Mouse (Mus musculus): ENCODE results near the gene Shank3.

Shank3 gene

GRCm38 (mm10) chr15:89498961-89499688, at the start of gene Shank3:
Gene Shank3 (plus strand): TSS chr15:89499623.
- peak; percentile 54 for DNase-seq (ENCODE audit: extremely low spot score)

DNA sequence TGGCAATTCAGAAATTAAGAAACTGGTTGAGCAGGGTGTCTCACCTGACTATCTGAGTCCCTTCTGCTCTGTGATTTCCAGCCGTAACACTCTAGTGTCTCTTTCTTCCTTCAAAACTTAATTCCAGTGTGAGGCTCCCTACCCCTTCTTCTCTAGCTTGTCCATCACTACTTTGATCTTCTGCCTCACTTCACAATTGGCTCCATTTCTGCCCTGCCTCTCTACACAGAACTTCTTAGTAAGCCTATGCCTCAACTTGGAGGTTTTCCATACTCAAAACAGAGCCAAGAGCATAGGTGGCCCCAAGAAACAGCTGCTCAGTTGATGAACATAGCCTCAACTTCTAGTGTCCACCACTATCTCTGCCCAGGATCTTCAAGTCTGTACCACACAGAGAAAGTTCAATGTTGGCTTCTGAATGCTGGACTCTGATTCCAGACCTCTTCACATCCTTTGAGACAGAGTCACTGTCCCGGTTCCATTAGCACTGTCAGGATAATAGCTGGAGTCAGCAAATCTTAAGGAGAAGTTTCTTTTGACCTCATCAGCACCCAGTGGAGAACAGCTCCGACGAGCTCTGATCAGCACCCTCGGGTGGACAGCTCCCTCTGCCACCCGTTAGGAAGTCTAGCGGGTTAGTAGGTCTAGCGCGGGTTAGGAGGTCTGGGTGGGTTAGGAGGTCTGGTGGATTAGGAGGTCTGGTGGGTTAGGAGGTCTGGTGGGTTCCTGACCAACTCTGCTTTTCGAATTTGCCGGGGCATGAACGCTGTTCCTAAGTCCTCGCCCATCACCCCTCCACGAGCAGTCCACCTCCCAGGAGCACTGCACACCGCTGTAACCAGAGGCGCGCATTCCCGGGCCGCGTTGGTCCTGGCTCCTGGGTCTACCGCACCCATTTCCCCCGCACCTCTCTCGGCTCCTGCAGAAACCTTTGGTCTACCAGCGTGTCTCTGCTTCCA, 46.2 kb upstream of the Shank3 start:
- peak; percentile 69 for DNase-seq (ENCODE audit: extremely low spot score)

DNA sequence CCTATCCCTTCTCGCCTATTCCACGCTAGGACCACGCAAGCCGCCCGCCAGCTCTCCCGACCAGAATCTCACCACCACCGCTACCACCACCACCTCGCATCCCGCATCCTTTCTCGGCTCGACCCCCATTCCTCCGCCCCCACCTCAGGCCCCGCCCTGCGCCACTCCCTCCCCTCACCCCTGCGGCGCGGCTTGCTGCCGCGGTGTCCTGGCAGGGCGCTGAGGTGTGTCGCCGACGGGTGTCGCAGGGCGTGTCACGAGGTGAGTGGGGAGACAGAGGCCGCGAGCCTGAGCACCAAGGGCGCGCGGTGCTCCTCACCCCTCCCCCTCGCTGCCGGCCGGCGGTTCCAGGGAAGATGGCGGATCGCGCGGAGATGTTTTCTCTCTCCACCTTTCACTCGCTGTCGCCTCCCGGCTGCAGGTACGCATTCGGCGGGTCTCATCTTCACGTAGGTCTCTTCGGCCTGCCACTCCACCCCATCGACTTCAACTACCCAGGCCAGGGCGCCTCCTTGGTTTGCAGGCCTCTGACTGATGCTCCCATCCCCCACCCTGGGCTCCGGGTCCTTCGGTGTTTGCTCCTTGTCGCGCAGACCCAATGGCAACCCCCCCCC, 45.5 kb upstream of the Shank3 start, which contains the start of gene Mapk8ip2:
Gene Mapk8ip2 (plus strand): TSS at position 49 of the 614 bp plus-strand sequence.
- peak; percentile 48 for DNase-seq (ENCODE audit: extremely low spot score)

- DNase-seq (ENCODE audit: extremely low spot score) = no peak
Observed at GRCm38 (mm10) chr15:89454857-89455256, 44.6 kb upstream of the Shank3 start.

GRCm38 (mm10) chr15:89455642-89456041, 43.8 kb upstream of the Shank3 start:
- DNase-seq (ENCODE audit: extremely low spot score) = no peak

DNA sequence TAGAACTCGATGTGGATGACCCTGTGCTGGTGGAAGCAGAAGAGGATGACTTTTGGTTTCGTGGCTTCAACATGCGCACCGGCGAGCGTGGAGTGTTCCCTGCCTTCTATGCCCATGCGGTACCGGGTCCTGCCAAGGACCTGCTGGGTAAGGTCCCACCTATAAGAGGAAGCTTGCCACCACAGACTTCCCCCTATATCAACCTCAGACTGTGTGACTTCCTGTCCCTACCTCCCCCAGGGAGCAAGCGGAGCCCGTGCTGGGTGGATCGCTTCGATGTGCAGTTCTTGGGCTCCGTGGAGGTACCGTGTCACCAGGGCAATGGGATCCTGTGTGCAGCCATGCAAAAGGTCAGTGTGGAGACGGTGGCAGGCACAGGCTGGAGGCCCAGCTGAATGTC, 40.5 kb upstream of the Shank3 start:
- no peak for DNase-seq (ENCODE audit: extremely low spot score)

- DNase-seq (ENCODE audit: extremely low spot score) = no peak
Observed at GRCm38 (mm10) chr15:89459821-89460220, 39.6 kb upstream of the Shank3 start.

GRCm38 (mm10) chr15:89460298-89460697, 39.1 kb upstream of the Shank3 start:
- DNase-seq (ENCODE audit: extremely low spot score) = no peak

- DNase-seq (ENCODE audit: extremely low spot score) = no peak
Observed at GRCm38 (mm10) chr15:89461321-89461720, 38.1 kb upstream of the Shank3 start.

GRCm38 (mm10) chr15:89462176-89462575, 37.2 kb upstream of the Shank3 start:
- no peak for DNase-seq (ENCODE audit: extremely low spot score)

- no peak for DNase-seq (ENCODE audit: extremely low spot score)
Observed at GRCm38 (mm10) chr15:89463334-89464235, 35.8 kb upstream of the Shank3 start.

GRCm38 (mm10) chr15:89465052-89465451, 34.4 kb upstream of the Shank3 start:
- DNase-seq (ENCODE audit: extremely low spot score) = no peak

- DNase-seq (ENCODE audit: extremely low spot score) = no peak
Observed at GRCm38 (mm10) chr15:89468577-89468976, 30.8 kb upstream of the Shank3 start.

DNA sequence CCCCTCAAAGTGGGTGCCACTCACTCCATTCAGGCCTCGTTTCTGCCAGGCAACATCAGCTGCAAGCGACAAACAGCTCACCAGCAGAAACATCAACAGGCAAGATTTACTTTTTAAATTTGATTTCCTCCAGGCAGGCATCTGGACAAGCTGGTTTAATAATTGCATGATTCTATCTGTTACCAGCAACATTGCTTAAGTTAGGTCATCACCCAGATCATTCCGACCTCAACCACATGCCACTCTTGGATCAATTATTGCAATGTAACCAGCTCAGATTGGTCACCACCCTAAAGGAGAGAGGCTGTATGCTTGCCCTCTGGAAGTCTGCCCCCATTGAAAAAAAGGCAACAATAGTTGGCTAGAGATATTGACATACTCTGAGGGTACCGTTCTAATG, 27.9 kb upstream of the Shank3 start:
- no peak for DNase-seq (ENCODE audit: extremely low spot score)

- no peak for DNase-seq (ENCODE audit: extremely low spot score)
Observed at GRCm38 (mm10) chr15:89473370-89473769, 26.1 kb upstream of the Shank3 start.

DNA sequence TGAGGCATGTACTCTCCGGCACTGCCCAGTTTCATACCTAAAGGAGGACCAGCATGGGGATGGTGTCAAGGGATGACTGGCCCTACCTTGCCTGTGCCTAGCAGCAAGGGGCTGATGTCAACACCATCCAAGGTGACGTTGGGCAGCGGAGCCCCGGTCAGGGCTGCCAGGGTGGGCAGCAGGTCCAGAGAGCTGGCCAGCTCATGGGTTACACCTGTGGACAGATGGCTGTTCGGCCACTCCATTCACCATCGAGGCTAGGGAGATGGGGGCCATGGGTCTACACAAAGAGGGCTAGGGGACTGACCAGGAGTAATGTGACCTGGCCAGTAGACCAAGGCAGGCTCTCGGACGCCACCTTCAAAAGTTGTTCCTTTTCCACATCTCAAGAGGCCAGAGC, 25.5 kb upstream of the Shank3 start:
- DNase-seq (ENCODE audit: extremely low spot score) = no peak

DNA sequence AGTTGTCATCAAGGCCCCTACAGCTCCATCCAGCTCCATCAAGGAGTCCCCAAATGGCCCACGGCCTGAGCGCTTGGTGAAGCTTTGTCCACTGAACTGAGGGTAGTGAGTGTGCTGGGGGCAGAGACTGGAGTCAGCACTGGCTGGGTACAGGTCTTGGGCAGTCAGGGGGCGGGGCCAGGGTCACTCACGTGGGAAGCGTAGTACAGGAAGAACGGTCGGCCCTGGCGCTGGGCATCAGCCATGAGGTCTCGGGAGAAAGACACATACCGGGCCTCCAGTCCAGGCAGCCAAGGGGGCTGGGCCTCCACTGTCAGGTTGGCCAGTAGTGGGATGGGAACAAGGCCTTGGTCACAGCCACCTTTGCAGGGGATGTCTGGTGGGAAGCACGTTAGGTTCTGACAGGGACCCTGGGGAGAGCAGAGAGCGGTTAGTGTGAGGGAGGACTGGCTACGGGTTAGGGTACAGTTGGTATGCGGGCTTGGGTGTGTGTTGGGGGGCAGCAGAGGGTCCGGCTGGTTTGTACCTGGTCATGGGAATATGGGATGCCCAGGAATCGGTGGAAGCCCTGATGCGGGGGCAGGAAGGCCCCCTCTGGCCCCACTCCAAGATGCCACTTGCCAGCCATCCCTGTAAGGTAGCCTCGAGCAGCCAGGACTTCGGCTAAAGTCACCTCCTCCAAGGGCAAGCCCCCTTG, 24.7 kb upstream of the Shank3 start:
- no peak for DNase-seq (ENCODE audit: extremely low spot score)

GRCm38 (mm10) chr15:89475293-89475600, 24.2 kb upstream of the Shank3 start:
- no peak for DNase-seq (ENCODE audit: extremely low spot score)

DNA sequence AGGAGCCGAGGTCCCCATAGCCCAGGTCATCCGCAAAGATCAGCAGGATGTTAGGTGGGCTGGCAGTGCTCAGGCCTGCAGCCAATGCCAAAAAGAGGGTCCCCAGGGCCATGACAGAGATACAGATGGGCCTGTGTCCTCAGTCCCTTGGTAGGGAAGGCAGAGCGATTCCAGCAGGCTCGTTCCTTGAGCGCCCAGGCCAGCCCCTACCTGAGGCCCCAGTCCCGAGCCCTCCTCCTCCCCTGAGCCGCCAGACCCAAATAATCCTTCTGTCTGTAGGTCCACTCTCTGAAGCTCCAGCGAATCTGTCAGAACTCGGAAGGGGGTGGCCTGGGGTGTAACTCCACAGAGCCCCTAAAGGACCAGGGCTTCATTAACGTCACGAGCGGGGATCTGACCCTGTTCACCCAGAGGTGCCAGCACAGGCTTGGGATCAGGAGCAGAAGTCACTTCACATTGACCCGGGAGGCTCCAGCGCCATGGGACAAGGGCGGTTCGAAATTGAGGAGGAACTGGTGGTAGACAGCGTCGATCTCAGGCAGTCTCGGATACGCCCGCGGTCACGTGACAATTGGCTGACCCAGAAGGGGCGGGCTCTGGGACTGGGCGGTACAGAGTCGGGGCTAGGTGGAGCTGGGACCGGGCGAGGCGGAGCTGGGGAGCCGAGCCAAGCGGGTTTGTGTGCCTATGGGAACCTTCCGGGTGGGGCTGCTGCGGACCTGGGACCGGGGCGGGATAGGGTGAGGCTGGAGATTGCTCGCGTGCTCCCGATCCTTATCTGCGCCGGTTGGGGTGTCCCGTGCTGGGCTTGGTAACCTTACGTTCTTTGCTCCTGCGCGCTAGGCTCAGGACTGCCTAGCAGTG, 23.6 kb upstream of the Shank3 start:
- peak; percentile 92 for DNase-seq (ENCODE audit: extremely low spot score)

DNA sequence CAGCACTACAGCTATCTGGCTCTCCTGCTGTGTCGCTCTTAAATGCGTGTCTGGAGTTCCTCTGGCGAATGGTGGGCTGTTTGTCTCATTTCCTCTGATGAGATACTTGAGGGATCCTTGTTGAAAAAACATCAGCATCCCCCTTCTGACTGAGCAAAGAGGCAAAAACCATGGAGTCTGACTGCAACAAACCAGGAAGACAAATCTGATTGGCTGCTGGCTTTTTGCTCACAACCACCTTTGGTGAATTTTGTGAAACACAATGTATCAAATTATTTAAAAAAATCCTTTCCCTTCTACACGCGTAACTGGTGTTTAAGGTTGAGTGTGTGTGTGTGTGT, 23.0 kb upstream of the Shank3 start:
- no peak for DNase-seq (ENCODE audit: extremely low spot score)
